Mouse (Mus musculus): ENCODE data around the gene Tspan31. TPM values are rescaled to one million over a fixed set of nuclear protein-coding genes. Genes with fewer than 3 reads are reported as not detected.

Tspan31 gene
- polyA plus RNA-seq, 1 experiment = 56.7 TPM

Other genes starting within 250 kb of the Tspan31 start
- 4.1 and 6.9 TPM in 2 replicates for gene Atp23, start 168.9 kb downstream of the Tspan31 start, polyA plus RNA-seq (2012; ENCODE audit: insufficient read depth, insufficient read length, missing spikeins)
- gene Ctdsp2, start 91.5 kb downstream of the Tspan31 start, polyA plus RNA-seq (2012; ENCODE audit: insufficient read depth, insufficient read length, missing spikeins) = 42.7 and 48.6 TPM in 2 replicates
- gene Avil, start 69.6 kb downstream of the Tspan31 start, polyA plus RNA-seq (2012; ENCODE audit: insufficient read depth, insufficient read length, missing spikeins) = not detected in 2 replicates
- gene Tsfm, start 39.4 kb downstream of the Tspan31 start, polyA plus RNA-seq (2012; ENCODE audit: insufficient read depth, insufficient read length, missing spikeins) = 67.3 and 73.2 TPM in 2 replicates
- gene Mettl1, start 28.9 kb downstream of the Tspan31 start, polyA plus RNA-seq (2012; ENCODE audit: insufficient read depth, insufficient read length, missing spikeins) = 6.0 and 10.4 TPM in 2 replicates
- not detected in 2 replicates for gene Eef1akmt3, start 28.8 kb downstream of the Tspan31 start, polyA plus RNA-seq (2012; ENCODE audit: insufficient read depth, insufficient read length, missing spikeins)
- gene Cyp27b1, start 22.0 kb downstream of the Tspan31 start, polyA plus RNA-seq (2012; ENCODE audit: insufficient read depth, insufficient read length, missing spikeins) = not detected in 2 replicates
- gene March9, start 10.1 kb downstream of the Tspan31 start, polyA plus RNA-seq (2012; ENCODE audit: insufficient read depth, insufficient read length, missing spikeins) = 0.63 and 0.79 TPM in 2 replicates
- gene Cdk4, start 6.7 kb downstream of the Tspan31 start, polyA plus RNA-seq (2012; ENCODE audit: insufficient read depth, insufficient read length, missing spikeins) = 76.7 and 92.9 TPM in 2 replicates
- gene Agap2, start 5.0 kb upstream of the Tspan31 start, polyA plus RNA-seq (2012; ENCODE audit: insufficient read depth, insufficient read length, missing spikeins) = 0.48 and 1.5 TPM in 2 replicates
- gene Os9, start 50.9 kb upstream of the Tspan31 start, polyA plus RNA-seq (2012; ENCODE audit: insufficient read depth, insufficient read length, missing spikeins) = 35.8 and 42.4 TPM in 2 replicates
- 0.95 and 1.8 TPM in 2 replicates for gene B4galnt1, start 95.0 kb upstream of the Tspan31 start, polyA plus RNA-seq (2012; ENCODE audit: insufficient read depth, insufficient read length, missing spikeins)
- 1.0 and 4.8 TPM in 2 replicates for gene Slc26a10, start 110.4 kb upstream of the Tspan31 start, polyA plus RNA-seq (2012; ENCODE audit: insufficient read depth, insufficient read length, missing spikeins)
- 2.0 and 4.0 TPM in 2 replicates for gene Arhgef25, start 119.8 kb upstream of the Tspan31 start, polyA plus RNA-seq (2012; ENCODE audit: insufficient read depth, insufficient read length, missing spikeins)
- gene Dtx3, start 125.5 kb upstream of the Tspan31 start, polyA plus RNA-seq (2012; ENCODE audit: insufficient read depth, insufficient read length, missing spikeins) = 5.0 and 5.8 TPM in 2 replicates
- 15.4 and 18.5 TPM in 2 replicates for gene Pip4k2c, start 141.3 kb upstream of the Tspan31 start, polyA plus RNA-seq (2012; ENCODE audit: insufficient read depth, insufficient read length, missing spikeins)
- 0.99 and 2.2 TPM in 2 replicates for gene Kif5a, start 193.1 kb upstream of the Tspan31 start, polyA plus RNA-seq (2012; ENCODE audit: insufficient read depth, insufficient read length, missing spikeins)
- 100 and 102 TPM in 2 replicates for gene Dctn2, start 196.1 kb upstream of the Tspan31 start, polyA plus RNA-seq (2012; ENCODE audit: insufficient read depth, insufficient read length, missing spikeins)
- 15.9 and 18.4 TPM in 2 replicates for gene Mbd6, start 218.8 kb upstream of the Tspan31 start, polyA plus RNA-seq (2012; ENCODE audit: insufficient read depth, insufficient read length, missing spikeins)
- 51.3 and 67.4 TPM in 2 replicates for gene Mars, start 241.5 kb upstream of the Tspan31 start, polyA plus RNA-seq (2012; ENCODE audit: insufficient read depth, insufficient read length, missing spikeins)